In the genomic region with DNA sequence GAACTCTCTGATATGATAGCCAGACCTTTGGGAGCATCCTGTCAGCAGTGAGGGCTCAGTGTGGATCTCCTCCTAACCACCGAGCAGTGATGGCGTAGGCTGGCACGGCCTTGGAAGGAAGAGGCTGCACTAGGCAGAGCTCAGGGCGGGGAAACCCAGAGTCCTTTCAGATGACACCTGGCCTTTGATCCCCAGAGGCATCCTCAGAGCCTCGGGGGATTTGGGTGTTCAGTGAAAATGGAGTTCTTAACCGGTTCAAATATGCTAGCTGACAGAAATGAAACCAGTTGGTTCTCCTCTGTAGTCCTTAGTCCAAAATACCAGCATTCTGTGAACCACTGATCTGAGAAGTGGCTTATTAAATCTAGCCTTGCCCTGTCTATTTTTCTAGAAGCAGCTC, we compare ENCODE assay signal across 17 mouse cellular contexts. TPM values are rescaled to one million over a fixed set of nuclear protein-coding genes. Genes with fewer than 3 reads are reported as not detected.
A peak's percentile ranks its signal among the peaks of the same experiment; 100 is the strongest.
DNase-seq lines count a peak whose midpoint lies in the region; ATAC-seq lines count a peak whose summit lies in the region.
"Had no signal": no experiment of that assay in that cellular context is flagged by ENCODE, and none has a peak within 500 bp of the region (broad histone marks: within the 10 kb centered on the region; RNA-seq: fewer than 3 reads in every experiment).

No protein-coding gene starts in this region.

- peaks cover 65% of the 10 kb centered on the region for H3K36me3 ChIP-seq in hindbrain, embryonic 10.5 days
- H3K36me3 ChIP-seq in hindbrain, embryonic 13.5 days = peaks cover 16% of the 10 kb centered on the region

- no peaks in the 10 kb centered on the region for H3K9me3 ChIP-seq in hindbrain, embryonic 10.5 days
- no peaks in the 10 kb centered on the region for H3K9me3 ChIP-seq in hindbrain, embryonic 13.5 days
- H3K9me3 ChIP-seq: embryonic facial prominence, embryonic 10.5 days; neural tube, embryonic 13.5 days had no signal

- no peak overlapping the region for H3K4me2 ChIP-seq in hindbrain, embryonic 13.5 days
- H3K4me2 ChIP-seq: neural tube, embryonic 13.5 days had no signal

- DNase-seq in hindbrain, embryonic 10.5 days (ENCODE audit: low spot score) = no peak
- DNase-seq in T-cell, adult 2 months (ENCODE audit: low spot score) = peak; percentile 67
- peak; percentile 68 to 76 for DNase-seq in spleen, adult 18-20 months
- peak; percentile 44 for DNase-seq in thymus, postnatal 25 days
- DNase-seq in layer of hippocampus, postnatal 14 days (ENCODE audit: low spot score in 2 of 2) = no peak
- no peak for DNase-seq in layer of hippocampus, adult 11-12 months (ENCODE audit: low spot score)
- DNase-seq: adrenal gland, adult 2 months; cerebellum, postnatal 25 days; kidney, postnatal 10 days; lung, postnatal 4 days; midbrain, embryonic 14.5 days; retina, postnatal 1 day had no signal

- 79% methylated on average over 6 of the region's 6 CpGs for WGBS in hindbrain, embryonic 10.5 days
- WGBS in hindbrain, embryonic 13.5 days = 75% methylated on average over 6 of the region's 6 CpGs

- H3K27me3 ChIP-seq in hindbrain, embryonic 10.5 days (ENCODE audit: insufficient read depth, poor library complexity, severe bottlenecking) = no peaks in the 10 kb centered on the region
- H3K27me3 ChIP-seq in hindbrain, embryonic 13.5 days = no peaks in the 10 kb centered on the region
- H3K27me3 ChIP-seq: neural tube, embryonic 13.5 days; Patski had no signal

- no peak for ATAC-seq in hindbrain, embryonic 13.5 days (ENCODE audit: low FRiP score)
- ATAC-seq: hindbrain, postnatal 0 days; Patski had no signal

- 0 out of 2 replicates have a peak overlapping the region, but pooled peaks have one; percentile 41 for H3K27ac ChIP-seq in hindbrain, embryonic 10.5 days
- no peak overlapping the region for H3K27ac ChIP-seq in hindbrain, embryonic 13.5 days
- H3K27ac ChIP-seq: embryonic facial prominence, embryonic 10.5 days; hindbrain, postnatal 0 days; neural tube, embryonic 13.5 days had no signal

- peaks cover 35% of the 10 kb centered on the region for H3K4me1 ChIP-seq in hindbrain, embryonic 10.5 days (replicated peaks)
- H3K4me1 ChIP-seq in hindbrain, embryonic 13.5 days (replicated peaks) = peaks cover 25% of the 10 kb centered on the region

- H3K9ac ChIP-seq in hindbrain, embryonic 13.5 days = no peak overlapping the region
- H3K9ac ChIP-seq: neural tube, embryonic 13.5 days had no signal

- H3K4me3 ChIP-seq in hindbrain, embryonic 10.5 days = no peak overlapping the region
- H3K4me3 ChIP-seq in hindbrain, embryonic 13.5 days = no peak overlapping the region
- H3K4me3 ChIP-seq: embryonic facial prominence, embryonic 10.5 days; neural tube, embryonic 13.5 days had no signal

RNA-seq across cellular contexts. Expression of a gene that starts 35.3 kb away (rescaled TPM):
- polyA plus RNA-seq in hindbrain, embryonic 10.5 days (2016; fragmentation: Nextera tagmentation; extraction: Ambion mirVana) = 26.5 and 30.0 TPM in 2 replicates
- 29.7 and 31.6 TPM in 2 replicates for polyA plus RNA-seq in hindbrain, embryonic 13.5 days (2015; fragmentation: Nextera tagmentation; extraction: Ambion mirVana)
- 100 to 1,000 TPM in 1 of 2 experiments, 10 to 100 TPM in 1; 98.9 to 110 TPM for total RNA-seq in layer of hippocampus, postnatal 14 days (2021)

Comparison
In these comparisons a context has a peak if more than half of its experiments do, and no peak if none do; other contexts are left out.
1. DNase-seq: peak in T-cell, adult 2 months (single experiment), spleen, adult 18-20 months (2 of 2) and thymus, postnatal 25 days (single experiment); none in hindbrain, embryonic 10.5 days (single experiment), layer of hippocampus, postnatal 14 days (0 of 2) and layer of hippocampus, adult 11-12 months (single experiment).